Mouse (Mus musculus) right cerebral cortex, postnatal 4 days (tissue): ENCODE measurements around the gene Mcee.
A peak's percentile ranks its signal among the peaks of the same experiment; 100 is the strongest.

ENCODE experiments used
- DNase-seq: peaks from one replicate; pipeline ENCODE4 v3.0.0-alpha.2; 2022

The Mcee gene

DNA sequence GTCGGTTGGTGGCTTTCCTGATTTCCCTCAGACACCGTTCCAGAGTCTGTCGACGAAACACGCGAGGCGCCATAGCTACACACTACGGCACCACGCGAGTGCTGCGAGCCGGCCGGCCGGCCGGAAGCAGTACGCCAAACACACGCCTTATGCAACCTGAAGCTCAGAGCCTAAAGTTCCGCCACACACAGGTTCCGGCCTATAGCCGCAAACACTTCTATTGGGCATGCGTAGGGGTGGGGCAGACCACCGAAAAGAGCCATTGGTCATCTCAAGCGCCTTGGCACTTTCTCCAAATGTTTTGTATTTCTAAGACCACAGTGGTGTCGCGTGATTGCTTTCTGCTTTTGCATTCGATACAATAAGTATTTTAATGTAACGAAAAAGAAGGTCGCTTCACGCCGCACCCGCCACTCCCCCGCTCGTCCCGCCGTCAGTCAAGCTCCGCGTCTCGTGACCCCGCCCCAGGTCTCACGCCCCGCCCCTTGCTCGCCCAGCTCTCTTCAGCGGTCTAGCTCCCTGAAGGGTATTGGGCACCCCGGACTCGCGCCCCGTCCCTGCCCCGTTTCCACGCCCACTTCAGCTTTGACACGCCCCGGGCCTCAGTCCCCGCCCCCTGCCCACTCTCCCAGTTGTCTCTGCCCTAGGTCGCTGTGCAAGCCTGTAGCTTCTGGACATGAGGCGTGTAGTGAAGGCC lies at the start of gene Mcee, which contains the start of gene Mphosph10:
TSS of gene Mcee (plus strand) at position 486 of the 697 bp plus-strand sequence.
TSS of gene Mphosph10 (minus strand) at position 147 of the 697 bp plus-strand sequence.
- peak; percentile 86 for DNase-seq

DNA sequence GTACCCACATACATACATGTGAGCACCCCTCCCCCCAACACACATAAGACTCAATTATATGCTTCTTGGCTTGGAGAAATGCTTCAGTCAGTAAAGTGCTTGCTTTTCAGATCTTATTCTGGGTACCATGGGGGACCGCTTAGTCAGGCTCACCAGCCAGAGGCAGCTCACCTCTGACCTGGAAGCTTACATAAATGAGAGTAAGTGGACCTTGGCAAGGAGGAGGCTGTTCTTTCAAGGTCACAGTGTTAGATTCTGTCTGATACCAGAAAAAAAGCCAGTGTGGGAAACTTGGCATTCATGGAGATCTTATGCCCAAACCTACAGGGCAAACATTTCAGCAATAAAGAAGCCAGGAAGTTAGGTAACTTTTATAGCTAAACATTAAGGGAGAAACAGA lies 44.6 kb upstream of the Mcee start:
- DNase-seq = no peak

DNA sequence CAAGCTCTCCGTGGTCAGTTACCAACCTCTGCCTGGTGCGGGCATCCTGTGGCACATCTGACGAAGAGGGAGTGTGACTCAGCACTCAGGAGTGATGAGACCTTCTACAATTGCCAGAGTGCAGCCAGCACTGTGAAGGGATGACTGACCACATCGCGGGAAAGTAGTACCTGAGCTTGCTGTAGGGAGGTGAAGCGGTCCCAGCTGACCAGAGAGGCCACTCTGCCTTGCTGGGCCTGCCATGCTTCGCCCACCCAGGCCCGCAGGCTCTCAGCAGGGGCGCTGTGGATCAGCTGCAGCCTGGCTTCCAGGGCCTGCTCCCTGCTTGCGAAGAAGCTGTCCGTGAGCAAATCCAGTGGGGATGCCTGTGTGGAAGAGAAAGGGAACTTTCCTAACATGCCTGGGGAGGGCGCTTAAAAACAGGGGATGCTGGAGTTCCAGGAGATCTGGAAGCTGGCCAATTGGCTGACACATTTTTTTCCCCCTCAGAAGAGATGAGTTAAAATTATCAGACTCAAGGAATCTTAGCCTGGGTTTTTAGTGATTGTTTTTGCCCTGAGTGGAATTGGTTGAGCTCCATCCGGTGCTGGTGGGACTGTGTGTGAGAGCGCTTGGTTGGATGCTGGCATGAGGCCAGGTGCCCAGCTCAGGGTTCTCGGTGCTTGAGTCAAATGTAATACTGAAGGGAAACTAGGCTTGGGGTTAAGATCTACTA lies 43.1 kb upstream of the Mcee start:
- DNase-seq = peak; percentile 40

DNA sequence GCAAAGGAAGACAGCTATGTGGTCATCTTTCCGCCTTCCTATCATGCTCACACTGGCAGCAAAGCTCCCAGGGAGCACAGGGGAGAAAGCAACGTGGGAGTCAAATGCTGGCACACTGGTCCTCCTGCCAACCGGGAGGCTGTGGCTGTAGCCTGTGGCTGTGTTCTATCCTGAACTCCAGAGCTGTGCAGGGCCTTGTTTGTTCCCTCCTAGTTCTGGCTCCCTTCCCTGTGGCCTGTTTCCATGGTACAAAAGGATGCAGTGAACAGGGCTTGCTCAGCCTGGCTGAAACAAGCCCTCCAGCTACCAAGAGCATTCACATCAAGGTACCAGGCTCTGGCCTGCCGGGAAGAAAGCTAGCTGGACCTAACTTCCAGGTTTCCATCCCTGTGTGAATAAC lies 41.3 kb upstream of the Mcee start:
- peak; percentile 54 for DNase-seq

DNA sequence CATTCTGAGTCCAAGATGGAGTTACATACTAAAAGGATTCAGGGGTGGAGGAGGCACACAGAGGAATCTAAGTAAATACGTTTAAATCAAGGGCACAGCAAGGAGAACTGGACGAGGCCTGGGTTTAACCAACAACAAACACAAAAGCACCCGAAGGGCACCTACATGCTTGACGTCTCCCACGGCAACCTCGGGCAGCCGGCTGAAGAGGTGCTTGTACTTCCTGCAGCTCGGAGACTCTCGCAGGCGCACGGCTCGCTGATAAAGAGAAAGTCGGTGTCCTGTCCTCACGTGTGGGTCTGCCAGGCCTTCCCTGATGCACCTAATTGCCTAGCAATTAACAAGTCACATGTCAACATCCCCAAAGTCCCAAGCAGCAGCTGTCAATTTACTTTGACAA lies 38.2 kb upstream of the Mcee start:
- DNase-seq = no peak

DNA sequence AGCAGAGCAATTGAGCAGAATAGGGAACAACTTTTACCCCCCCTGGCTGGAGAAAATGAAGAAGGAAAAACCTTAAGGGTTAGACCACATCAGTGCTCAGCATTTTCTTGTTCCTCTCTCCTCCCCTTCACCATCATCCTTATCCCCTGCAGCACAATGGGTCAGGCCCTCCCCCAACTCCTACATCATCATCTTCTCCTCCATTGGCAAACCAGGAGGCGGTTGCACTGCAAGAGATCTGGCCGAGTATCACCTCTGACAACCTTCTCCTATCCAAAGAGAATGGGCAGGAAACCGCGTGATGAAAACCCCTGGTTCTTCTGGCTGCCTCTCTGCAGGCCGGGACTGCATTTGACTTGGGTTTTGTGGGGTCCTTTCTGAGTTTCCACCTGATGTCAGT lies 35.7 kb upstream of the Mcee start:
- DNase-seq = no peak

DNA sequence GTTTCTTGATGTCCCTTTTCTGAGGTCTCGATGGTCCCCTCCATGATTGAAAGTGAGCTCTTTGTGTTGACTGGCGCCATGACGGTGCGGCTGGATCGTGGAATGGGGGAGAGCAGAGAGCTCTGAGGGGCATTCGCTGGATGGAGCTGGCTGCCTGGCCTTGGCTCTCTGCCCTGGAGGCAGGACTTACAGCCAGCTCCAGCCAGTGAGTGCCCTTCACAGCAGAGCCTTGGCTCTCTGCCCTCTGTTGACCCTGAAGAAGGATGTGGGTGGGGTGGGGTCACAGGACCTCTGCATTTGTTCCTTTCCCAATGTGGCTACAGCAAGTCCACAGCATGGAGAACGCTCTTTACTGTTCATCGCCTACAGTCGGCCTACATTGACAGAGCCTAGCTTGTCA lies 35.0 kb upstream of the Mcee start:
- DNase-seq = peak; percentile 60

DNA sequence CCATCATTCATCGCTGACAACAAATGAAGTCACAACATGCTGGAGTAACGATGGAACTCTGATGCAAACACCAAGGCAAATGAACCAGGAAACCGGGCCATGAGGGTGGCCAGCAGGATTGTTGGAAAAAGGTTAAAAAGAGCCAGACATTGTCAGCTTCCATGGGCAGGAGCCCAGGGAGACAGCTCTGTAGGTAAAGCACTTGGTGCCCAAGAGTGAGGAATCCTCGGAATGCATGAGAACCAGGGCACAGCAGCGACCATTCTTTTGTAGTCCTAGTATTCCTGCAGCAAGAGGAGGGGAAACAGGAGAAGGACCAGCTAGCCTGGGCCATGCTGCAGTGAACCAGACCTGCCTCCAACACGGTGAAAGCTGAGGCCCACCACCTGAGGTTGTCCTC lies 33.7 kb upstream of the Mcee start:
- no peak for DNase-seq

DNA sequence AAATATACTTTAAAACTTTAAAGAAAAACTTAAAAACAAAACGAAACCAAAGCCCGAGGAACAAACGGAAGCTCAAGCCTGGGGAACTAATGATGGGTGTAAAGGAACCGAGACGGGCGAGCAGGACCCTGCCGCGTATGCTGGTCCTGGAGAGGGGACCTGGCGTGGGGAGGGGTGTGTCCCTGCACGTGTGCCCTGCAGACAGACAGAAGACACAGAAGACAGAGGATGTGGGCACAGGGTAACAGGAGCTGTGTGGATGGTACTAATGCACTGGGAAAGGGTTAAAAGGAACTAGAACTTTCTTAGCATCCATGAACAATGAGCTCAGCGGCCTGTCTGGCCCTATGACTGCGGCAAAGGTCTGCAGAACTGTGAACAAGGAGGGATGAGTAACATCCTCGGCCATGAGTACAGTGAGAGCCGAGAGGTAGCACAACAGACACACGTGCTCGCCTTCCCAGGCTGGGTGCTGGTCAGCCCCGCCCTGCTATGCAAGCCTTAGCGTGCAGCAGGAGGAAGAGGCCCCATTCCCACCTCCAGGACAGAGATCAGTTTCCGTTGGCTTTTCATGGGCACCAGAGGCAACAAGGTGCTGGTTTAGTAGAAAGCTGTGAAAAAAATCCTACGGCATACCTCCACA lies 32.3 kb upstream of the Mcee start:
- no peak for DNase-seq

DNA sequence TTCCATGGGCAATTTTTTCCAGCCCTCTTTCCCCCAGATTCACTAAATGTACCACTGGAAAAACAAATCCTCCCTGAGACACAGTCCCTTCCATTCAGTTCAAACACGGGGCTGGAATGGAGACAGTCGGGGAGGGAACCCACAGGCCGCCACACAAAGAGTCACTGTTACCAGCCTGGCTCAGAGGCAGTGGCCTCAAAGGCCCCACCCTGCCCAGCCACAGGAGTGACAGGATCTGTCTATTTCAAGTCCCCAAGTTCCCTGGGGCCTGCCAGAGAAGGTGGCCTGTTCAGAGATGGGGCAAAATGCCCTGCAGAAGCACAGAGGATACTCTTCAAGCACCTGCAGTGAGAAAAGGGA lies 31.8 kb upstream of the Mcee start:
- DNase-seq = no peak

DNA sequence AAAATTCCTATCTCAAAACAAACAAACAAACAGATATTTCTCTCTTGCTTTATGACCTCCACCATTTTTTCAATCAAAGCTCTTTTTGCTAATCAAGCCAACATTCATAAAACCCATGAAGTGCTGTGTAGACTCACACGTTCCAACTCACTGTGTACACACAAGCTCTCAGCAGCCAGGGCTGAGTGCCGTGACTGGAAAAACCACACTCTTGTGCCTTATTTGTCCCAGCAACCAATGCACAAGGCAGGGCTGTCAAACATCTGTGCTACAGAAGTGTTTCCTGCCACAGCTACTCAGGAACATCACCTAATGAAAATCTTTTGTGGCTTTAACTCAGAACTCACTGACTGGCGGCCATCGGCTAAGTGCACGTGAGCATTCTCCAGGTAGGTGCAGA lies 26.5 kb upstream of the Mcee start:
- no peak for DNase-seq

DNA sequence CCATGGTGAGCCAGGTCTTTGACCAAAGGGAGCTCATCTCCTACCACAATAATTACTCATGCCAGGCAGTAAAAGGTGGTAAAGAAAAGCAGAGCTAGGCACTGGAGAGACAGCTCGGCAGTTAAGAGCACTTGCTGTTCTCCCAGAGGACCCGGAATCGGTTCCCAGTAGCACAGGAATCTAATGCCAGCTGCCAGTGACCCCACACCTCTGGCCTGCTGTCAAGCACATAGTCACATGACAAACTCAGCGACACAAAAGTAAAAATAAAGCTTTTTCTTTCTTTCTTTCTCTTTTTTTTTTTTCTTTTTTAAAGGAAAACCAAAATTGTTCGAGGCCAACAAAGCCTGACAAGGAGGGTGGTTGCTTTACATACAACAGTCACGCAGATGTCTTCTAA lies 22.6 kb upstream of the Mcee start:
- DNase-seq = no peak

DNA sequence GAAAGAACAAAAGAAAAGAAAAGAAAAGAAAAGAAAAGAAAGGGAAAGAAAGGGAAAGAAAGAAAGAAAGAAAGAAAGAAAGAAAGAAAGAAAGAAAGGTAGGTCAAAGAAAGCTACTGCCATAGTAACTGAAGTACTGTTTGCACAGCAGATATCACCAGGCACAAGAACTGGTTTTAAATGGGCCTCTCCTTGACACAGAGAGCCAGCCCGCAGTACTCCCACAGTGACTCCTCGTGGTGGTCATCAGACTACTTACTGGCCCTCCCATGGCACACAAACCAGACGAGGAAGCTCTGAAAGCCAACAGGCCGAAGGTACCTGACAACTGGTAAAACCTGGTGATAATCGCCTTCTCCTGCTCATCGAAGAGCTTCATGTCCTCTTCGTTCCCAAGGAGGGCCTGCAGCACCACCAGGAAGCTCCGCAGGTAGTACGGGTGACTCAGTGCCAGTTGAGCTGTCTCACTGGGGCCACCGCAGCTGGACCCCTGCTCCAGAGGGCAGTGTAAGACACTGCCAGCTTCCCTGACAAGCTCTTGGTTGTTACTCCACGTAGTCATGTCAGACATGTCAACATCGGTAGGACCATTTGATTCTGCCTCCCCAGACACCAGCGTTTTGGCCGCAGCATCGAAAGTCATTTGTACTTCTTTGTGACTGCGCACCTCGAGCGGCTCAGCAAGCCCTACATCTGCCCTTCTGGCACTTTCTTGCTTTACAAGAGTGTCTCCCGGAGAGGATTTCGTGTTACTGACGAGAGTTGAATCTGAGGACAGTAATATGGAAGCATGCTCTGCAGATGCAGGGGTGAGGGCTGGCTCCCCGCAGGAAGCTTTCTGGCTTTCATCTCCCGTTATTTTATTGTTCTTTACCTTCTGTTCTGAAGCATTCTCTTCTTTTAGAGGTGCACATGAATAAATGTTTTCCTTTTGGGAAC lies 20.2 kb upstream of the Mcee start:
- no peak for DNase-seq

DNA sequence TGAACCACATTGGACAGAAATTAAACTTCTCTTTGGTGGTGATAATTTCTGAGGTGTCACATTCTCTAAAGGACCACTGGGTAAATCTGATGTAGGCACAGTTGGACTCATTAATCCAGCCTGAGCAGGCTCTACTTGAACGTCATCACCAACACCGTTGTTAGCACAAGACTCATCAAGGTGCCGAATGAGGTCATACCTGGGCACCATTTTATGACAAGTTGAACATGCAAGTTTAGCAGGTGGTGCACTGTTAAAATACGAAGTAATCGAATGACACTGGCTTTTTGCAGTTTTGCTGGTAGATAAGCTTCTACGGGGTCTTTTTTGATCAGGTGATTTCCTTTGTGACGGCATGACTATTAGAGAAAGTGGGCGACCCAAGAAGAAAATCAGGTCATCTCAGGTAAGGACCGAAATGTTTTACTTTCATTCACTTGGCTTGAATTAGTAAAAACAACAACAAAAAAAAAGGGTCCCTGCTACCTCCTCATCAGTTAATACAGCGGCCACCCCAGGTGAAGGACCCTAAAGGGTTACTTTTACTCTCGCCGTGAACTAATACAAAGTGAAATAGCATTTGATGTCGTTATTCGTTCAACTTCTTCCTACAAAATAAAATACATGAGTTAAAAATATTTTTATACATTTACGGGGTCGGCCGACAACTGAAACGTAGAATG lies 19.1 kb upstream of the Mcee start:
- no peak for DNase-seq

DNA sequence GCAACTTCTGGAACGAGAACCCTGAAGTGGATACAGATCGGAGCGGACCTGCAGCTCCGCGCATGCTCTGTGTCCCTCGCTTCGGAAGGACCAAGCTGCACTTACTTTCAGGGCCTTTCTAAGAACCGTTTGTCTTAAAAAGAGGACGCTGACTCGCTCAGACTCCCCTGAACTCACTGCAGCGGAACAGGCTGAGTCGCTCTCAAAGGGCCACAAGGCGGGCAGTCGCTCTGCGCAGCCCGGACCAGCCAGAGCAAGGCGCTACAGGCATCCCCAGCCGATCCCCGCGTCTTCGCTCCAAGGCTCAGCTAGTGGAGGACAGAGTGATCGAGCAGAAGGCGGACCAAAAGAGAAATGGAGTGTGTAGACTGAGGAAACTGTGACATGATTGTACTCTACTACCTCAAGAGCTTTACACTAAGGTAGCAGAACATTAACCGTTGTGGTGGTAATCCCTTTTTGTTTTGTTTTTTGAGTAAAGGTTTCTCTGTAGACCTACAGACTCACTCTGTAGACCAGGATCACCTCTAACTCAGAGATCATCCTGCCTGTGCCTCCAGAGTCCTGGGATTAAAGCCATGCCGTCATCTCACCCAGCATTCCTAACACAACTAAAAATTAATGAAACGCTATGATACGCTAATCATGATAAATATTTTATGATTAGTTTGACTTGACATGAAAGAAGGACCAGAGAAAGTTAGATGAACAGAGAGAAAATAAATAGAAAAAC lies 18.4 kb upstream of the Mcee start, which contains the start of gene Fan1:
TSS of gene Fan1 (minus strand) at position 266 of the 733 bp plus-strand sequence.
- peak; percentile 80 for DNase-seq

DNA sequence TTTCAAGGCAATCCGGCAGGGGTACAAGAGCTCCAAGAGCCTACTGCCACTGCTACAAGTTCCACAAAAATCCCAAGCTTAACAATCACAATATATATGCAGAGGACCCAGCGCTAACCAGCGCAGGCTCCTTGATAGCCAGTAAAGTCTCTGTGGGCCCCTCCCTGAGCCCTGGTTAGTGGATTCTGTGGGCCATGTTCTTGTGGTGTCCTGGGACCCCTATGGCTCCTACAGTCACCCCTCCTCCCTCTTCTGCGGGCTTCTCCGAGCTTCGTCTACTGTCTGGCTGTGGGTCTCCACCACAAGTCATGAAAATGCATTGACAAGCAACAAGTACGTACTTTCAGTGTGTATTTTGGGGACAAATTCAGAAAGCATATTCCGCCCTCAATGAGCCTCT lies 928 bp upstream of the Mcee start:
- DNase-seq = no peak

DNA sequence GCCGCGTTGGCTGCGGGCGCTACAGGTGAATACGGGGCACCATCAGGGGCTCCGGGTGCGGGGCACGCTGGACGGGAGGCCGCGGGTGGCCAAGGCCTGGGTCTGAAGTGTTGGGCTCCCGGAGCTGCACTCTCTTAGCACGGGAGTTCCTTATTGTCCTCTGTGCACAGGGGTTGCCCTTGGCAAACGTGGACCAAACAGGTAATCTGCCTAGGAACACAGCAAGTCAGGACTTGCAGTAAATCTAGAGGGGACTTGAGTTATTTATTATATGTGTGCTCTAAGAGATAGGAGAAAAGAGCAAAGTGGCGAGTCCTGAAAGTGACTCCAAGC lies 378 bp downstream of the Mcee start:
- DNase-seq = no peak

DNA sequence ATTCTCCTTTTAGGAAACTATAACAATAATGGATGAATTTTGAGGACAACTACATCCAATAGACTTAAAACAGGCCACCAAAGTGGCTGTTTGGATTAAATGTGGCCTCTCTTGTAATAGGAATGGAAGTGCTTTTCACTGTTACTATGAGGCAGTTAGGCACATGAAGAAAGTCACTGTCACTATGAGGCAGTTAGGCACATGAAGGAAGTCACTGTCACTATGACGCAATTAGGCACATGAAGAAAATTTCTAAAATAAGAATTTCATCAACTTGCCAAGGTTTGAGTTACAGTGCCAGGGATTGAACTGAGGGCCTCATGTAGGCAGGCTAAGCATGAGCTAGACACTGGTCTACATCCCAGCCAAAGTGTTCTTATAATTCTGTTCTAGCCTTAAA lies 8.3 kb downstream of the Mcee start:
- DNase-seq = no peak

DNA sequence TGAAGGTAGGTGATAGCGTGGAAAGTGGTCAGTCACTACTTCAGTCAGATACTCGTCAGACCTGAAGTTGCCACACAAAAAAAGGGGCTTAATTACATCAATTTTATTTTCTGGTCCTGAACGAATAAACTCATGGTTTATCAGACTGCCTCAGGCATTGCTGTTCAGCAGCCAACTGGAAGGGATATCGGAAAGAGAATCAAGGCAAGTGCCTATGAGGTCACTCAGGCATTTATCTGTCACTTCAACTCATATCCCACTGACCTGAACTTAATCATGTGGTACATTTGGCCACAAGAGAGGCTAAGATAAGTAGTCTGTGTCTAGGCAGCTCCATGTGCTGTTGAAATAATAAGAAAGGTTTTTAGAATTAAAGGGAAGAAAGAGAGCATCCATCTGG lies 10.0 kb downstream of the Mcee start:
- DNase-seq = no peak

DNA sequence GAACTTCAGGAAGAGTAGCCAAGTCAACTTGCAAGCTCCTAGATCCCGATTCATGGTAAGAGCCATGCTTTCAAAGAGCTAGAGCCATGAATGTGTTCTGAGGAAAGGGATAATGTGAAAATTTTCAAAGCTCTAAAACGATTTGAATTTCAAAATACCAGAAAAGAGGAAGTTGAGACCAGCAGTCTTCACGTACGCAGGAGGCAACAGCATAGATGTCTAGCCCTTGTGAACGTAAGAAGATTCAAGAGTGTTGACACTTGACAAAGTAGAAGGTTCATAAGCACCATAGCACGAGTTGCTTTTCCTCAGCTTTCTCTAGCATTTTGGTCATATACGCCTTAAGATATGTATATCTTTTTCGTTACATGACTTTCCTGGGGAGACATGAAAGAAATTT lies 11.6 kb downstream of the Mcee start:
- no peak for DNase-seq

DNA sequence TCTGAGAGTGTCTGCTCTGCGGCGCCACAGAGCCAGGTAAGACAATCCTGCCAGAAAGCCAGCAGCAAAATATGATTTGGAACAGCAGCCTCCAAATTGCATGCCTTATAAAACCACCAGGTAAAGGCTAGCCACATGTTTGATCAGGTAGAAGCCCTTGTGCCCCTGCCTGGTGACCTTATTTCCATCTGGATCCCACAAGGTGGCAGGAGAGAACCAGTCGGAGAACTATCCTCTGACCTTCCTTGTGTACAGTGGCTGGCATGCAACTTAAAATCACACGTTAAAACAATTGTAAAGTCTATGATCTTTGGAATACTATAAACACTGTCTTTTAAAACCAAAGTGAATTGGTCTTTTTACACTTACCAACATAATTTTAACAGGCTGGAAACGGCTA lies 32.5 kb downstream of the Mcee start:
- DNase-seq = no peak
